Mouse (Mus musculus) naive thymus-derived CD4-positive, alpha-beta T cell, adult 2 months (primary cell): Measurements from ENCODE around the gene B4galnt3.

ENCODE experiments used
- DNase-seq: peaks from one replicate; pipeline ENCODE4 v3.0.0-alpha.2; 2011; ENCODE audit warnings: low read depth

B4galnt3 gene

DNA sequence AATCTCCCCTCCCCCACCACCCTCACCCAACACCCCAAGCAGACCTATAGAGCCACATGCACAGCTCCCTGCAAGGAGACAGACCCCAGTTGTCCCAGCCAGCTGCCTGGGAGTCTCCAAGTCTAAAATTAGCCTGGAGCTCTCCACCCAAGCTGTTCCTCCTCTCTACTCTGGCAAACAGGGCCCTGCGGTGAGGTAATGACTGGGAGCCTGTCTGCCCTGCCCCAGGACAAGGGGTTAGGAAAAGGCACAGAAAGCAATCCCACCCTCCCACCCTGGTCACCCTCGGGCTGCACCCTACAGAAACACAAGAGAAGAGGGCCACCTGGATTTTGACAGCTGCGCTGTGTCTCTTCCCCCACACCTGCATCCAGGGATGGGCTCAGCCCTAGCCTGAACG lies 19.5 kb downstream of the B4galnt3 start:
- no peak for DNase-seq

DNA sequence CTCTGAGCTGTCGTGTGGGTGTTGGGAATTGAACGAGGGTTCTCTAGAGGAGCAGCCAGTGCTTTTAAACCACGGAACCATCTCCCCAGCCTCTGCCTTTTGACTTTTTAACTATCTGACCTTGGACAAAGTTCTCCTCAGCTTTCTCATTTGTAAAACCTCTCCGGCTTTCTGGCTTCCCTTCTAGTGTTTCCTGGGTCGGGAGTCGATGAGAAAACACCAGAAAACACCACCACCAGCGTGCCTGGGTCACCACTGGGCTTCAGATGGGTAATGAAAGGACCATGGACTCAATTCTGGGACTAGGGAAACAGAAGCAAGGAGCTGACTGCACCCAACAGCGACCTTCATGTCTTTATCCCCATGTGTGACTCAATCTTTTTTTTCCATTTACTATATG lies 20.2 kb downstream of the B4galnt3 start:
- DNase-seq = no peak

DNA sequence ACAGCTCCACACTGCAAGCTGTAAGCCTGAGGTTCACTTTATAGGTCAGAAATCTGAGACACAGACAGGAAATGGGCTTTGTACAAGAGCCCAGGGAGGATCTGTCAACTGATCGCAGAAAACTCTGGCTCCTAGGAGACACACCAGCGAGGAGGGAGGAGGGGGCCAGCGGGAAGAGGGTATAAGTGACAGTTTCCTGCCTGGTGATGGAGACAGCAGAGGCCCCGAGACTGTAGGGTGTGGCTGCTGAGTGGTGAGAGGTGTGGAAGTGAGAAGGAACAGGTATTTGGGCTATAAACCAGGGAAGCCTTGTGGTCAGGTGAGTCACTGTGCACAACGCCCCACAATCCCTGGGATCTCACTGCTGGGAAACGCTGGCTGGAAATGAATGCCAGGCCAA lies 30.2 kb downstream of the B4galnt3 start:
- peak; percentile 15 for DNase-seq

DNA sequence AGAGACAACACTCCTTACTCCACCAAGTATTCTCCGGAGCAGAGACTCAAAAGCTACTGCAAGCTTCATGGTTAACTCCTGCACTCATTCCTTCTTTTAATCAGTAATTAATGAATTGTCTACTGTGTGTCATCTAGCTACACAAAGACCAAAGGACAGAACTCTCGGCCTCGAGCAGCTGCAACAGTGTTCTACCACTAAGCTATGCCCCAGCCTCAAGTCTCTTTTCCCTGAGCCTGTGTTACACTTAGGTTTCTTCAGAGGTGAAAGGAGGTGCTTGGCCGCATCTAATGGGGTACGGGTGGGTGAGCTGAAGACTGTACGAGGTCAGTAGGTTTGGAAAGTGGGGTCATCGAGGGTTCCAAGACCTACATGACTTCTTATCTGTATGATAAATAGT lies 30.8 kb downstream of the B4galnt3 start:
- no peak for DNase-seq

DNA sequence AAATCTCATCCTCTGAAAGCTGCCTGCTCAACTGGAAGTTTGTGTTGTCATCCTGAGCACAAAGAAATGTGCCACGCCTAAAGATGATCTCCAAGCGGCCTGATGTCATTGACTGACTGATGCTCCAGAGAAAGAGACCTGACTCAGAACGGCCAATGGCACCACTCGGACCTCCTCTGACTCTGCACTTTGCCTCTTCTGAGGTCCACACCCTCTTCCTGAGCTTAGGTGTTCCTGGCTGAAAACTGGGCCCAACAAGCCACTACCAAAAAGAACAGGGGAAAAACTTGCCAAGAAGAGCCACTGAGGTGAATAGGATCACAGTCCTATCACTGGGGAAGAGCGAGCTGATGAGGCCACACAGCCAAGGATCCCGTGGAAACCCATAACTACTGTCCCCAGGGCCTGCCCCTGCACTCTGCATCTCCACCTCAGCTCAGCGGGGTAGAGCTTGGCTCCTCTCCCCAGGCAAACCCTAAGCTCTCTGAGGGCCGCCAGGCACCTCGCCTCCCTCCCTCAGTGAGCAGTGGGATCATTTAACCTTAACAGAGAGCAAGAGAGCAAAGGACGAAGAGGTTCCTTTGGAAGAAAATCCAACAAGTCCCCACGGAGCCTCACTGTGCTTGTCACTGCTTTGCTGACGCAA lies 31.4 kb downstream of the B4galnt3 start:
- no peak for DNase-seq

DNA sequence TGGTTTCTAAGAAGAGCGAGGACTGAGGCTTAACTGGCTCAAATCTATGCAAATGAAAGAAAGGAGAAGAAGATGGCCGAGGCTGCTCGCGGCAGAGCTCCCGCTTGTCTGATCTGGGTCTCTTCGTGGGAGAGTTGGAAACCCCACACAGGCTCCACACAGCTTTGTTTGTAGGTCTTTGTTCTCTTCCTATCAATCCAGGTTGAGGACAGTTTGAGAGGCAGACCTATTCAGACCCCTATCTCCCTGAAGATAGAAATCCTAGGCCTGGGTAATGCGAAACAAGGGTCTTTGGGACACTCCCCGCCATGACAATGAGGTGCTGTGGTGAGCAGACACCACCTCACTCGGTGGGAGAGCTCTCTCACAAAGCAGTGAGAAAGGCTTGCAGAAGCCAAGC lies 34.9 kb downstream of the B4galnt3 start:
- no peak for DNase-seq

DNA sequence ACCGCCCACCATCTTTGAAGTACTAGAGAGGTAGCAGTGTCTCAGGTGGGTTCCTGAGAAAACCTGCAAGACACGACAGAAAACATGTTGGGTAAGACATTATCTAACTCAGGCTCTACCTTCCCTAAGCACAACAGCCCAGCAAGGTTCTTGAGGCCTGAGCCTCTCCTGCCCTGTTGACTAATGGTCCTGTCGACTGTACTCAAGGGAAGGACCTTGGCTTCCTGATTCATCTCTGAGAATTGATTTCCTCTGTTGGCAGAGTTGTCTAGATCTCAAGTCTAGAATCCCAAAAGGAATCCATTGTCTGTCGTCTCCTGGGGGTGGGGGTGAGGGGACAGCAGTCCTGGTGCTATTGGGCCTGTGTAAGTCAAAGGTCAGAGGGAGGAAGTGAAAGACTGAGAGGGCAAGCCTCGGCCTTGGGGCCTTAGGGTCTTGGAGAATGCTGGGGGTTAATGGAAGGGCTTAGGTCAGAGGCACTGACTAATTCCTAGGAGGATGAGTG lies 37.9 kb downstream of the B4galnt3 start:
- DNase-seq = no peak

DNA sequence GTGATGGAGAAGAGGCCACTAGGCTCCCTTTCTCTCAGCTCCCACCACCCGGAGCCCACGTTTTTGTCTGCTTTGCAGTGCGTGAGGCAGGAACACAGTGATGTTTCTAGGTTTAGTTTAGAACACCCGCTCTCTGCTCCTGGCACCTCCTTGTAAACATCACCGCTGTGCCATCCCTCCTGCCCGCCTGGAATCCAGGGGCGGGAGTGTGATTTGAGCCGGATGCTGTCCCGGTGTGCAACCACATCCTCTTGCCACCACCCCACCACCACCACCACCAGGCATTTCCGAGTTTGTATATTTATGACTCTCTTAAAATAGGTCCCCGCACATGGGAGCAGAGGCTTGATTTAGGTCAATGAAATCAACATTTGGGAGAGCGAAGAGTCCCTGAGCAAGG lies 38.7 kb downstream of the B4galnt3 start:
- peak; percentile 23 for DNase-seq

DNA sequence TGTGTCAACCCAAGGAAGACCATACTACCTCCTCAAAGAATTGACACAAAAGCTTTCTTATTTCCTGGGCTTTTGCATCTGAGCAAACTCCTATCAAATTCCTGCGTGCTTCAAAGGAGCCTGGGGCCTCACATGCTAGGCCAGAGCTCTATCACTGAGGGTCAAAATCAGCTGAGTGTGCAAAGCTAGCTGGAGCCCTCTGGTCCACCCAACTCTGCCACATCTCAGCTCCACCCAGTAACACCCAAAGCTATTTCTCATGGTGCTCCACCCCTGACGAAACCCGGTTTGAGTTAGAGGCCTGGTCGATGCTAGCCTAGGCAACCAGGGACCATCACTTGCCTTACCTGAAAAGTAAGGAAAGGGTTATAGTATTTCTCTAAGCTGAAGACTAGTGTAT lies 39.2 kb downstream of the B4galnt3 start:
- DNase-seq = no peak

DNA sequence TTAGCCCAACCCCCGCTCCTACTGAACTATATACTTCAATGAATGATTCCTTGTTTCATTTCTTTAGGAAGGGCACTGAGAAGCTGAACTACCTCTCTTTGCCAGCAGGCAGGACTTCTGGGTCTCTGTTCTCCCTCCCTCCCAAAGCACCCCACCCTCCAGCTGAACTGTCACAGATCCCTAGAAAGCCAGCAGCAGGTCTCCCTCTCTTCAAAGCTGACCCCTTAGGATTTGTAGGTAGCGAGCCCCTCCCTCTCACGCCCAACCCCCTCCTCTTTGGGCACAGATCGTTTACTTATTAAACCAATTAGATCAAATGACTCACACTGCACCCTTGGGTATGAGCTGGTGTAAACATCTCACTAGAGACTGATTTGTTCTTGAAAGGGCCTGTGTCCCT lies 39.7 kb downstream of the B4galnt3 start:
- no peak for DNase-seq

DNA sequence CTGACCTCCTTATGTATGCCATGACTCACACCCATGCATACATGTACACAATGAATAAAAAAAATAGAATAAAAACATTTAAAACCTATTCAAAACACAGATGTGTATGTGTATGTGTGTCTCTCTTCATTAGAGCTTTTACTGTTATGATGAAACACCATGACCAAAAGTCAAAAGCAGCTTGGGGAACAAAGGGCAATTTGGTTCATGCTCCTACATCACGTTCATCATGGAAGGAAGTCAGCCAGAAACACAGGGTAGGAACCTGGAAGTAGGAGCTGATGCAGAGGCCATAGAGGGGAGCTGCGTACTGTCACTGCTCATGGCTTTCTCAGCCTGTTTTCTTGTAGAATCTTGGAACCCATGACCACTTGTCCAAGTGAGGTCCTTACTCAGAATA lies 41.6 kb downstream of the B4galnt3 start:
- DNase-seq = no peak

DNA sequence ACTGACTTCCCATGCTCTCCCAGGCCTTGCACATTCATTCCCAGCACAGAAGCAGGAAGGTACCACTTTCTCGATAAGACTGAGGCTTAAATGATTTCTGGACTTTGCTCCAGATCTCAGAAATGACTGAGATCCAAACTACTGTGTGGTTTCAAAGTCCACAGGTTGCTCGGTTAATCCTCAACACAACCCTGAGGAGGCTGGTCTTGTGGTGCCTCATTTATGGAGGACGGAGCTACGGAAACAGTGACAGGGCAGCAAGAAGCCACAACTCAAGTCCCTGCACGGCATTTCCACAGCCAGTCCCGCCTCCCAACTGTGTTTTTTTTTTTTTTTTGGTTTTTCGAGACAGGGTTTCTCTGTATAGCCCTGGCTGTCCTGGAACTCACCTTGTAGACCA lies 43.3 kb downstream of the B4galnt3 start:
- DNase-seq = no peak

DNA sequence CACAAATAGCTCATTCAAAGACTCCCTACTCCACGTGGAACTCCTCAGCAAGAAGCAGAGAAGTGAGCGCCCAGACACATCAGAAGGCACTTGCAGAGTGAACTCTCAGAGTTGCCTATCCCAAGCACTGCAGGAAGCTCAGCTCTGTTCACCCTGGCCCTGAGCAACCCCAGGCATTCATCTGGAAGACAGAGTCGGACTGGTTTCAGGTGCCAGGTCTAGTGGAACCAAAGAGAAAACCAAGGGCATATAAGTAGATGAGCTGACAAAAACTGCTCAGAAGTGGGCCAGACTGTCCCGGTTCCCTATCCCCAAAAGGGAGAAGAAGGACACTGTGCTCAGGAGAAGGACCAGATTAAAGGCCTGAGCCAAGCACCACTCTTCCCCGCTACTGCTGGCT lies 44.5 kb downstream of the B4galnt3 start:
- DNase-seq = no peak

DNA sequence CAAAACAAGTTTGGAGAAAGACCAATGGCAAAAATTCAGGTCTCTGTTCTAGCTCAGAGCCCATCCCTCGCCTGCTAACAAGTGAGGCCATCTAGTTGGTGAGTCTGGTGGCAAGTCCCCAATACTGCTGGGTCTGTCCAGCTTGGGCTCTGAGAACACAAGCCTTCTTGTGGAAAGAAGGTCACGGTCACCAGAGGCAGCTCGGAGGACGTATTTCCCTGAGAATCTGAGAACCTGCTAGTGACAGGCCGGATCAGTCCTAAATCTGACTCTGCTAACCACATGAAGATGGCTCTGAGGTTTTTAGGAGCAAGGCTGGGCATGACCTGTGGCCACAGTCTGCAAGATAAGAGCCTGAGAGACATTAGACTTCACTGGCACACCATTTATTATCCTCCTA lies 47.7 kb downstream of the B4galnt3 start:
- no peak for DNase-seq

DNA sequence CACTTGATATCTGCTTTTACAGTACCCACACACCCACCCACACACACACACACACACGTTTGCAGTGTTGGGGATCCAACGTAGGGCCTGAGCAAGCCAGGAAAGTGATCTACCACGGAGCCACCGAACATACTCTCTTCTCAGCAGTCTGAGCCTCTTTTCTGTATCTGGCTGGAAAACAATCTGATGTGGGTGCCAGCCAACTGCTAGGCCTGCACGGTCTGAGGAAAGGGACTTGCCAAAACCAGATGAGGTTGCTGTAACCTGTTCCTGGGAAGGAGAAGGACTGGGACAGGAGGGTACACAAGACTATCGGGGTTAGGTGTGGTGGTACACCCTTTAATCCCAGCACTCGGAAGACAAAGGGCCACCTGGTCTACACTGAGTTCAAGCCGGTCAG lies 51.1 kb downstream of the B4galnt3 start:
- no peak for DNase-seq

DNA sequence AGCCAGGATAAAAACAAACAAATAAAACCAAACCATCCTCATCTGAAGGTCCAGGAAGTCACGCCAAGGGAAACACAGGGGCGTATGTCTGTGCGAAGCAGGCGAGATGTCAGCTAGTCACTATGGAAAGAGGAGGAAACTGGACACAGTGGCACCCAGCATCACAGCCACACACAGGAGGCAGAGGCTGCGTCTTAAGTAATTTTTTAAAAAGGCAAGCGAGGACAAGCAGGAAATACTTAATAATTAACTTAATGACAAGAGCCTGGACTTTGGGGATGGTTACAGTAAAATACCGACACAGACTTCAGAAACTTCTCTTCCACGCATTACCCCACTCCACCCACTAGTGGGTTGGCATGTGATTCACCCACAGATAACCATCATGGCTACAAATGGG lies 51.8 kb downstream of the B4galnt3 start:
- no peak for DNase-seq

DNA sequence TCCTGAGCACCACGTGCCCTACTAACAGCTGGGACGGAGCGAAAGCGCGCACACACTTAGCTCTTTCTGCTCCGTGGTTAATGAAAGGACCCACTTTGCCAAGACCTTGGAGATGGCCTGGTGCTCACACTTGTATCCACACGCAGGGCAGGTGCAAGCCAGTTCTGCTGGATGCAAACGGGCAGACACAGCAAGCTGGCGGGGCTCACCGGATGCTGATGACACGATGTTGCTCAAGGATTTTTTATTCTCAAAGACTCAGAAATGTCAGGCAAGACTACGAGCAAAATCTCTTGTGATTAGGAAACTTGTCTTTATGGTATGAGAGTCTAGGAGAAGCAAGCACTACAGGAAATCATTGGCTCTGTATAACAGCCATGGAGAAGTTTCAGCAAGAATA lies 52.9 kb downstream of the B4galnt3 start:
- no peak for DNase-seq

DNA sequence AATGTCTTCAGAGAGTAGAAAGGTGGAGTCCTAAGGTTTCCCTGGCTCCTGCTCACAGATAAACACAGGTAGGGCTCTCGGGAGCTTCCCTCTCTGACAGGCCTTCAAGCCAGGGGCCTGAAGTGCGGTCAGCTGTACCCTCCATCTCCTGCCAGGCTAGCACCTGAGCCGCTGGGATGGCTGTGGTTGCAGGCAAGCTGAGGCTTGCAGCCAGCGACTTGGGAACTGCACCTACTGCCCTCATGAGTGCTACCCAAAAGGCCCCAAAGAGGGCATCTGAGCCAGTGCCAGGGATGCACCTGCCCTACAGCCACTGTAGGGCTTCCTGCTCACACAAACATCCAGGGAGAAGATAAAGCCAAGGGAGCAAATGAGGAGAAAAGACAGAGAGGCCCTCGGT lies 53.9 kb downstream of the B4galnt3 start:
- no peak for DNase-seq

DNA sequence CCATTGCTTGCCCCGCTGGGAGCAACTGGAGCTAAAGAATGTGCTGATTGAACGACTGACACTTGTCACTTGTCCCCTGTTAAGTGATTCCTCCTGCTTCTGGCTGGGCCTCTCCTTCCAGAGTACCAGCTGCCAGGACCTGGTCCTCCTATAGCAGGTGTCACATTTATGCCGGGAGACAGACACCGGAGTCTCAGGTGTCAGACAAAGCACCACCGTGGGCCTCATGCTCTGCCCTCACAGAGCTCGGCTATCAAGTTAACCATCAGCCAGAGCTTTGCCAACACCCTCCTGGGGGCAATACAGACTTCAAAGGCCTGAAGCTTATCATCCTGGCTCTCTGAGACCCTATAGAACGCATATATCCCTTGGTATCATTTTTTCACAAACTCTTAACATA lies 58.5 kb downstream of the B4galnt3 start:
- no peak for DNase-seq

DNA sequence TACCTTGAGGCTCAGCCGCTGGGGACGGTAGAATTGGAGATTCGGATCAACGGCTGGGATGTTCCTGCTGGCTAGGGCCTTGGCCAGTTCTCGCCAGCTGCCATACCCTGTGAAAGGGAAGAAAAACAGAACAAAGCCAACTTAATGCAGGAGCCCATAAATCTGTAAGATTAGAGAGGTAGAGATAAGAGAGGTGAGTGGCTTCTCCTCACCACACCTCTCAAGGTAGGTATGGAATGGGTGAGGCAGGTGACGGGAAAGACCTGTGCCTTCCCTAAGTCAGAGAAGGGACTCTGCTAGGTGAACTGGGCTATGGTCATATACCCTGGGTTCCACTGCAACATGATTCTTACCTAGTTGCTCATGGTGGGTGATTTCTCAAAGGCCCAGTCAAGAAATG lies 61.5 kb downstream of the B4galnt3 start:
- DNase-seq = no peak

DNA sequence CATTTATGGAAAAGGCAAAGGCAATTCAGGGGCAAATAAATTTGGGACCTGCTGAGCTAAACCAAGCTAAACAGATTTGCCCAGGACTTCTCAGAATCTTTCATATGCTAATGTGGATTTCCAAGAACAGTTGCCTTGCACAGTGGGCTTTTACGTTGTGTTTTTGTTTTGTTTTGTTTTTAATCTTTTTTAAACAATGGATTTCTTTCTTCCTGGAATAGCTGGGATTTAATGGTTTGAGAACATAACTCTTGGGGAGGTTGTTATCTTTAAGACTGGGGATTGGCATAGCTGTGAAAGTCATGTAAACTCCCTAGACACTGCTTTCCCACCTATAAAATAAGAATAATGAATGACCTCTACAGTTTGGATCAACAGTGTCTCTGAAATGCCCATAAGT lies 63.9 kb downstream of the B4galnt3 start:
- no peak for DNase-seq

DNA sequence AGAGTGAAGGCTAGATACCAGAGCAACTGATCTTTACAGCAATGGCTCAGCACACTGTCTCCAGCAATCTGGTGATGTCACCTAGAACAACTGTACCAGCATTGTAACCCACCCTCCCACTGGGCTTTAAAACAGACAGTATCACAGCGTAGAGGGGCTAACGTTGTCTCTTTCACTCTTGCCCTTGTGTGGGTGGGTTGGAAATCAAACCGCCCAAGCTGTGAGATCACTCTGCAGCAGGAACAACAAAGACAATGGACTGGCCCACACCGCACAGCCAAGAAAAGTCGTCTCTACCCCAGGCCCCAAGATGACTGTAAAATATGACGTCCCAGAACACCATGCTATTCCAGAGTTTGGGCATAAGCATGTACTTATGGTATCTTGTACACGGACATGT lies 64.6 kb downstream of the B4galnt3 start:
- DNase-seq = no peak

DNA sequence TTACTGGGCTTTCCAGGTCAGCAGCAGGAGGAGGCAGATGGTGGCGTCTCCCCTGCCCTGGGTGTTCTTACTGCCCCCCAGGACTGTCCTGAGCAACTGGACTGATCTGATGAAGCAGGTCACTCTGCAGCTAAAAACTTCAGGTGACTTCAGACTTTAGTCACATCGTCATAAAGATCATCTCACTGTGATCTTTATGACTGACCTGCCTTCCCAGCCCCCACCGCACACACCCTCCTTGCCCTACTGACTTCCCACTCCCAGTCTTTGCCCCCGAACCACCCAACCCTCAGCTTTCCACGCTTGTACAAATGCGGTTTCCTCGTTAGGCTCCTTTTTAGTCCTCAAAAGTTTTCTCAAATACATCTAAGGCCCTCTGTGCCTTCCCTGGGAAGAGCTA lies 67.3 kb downstream of the B4galnt3 start:
- DNase-seq = no peak

DNA sequence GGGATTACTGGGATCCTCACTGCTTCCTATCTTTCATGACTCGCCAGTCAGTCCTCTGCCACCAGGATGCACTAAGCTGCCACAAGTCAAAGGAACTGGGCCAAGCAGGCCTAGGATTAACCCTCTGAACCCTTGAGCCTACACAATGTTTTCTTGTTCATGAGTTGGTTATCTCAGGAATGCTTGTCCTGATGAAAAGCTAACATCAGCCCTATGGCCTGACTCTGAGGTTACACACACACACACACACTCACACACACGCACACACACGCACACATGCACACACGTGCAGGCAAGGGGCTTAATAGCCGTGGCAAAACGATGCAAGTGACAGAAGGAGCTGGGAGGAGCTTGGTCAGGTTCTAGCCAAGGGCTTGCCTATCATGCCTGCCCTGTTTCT lies 69.0 kb downstream of the B4galnt3 start:
- no peak for DNase-seq

DNA sequence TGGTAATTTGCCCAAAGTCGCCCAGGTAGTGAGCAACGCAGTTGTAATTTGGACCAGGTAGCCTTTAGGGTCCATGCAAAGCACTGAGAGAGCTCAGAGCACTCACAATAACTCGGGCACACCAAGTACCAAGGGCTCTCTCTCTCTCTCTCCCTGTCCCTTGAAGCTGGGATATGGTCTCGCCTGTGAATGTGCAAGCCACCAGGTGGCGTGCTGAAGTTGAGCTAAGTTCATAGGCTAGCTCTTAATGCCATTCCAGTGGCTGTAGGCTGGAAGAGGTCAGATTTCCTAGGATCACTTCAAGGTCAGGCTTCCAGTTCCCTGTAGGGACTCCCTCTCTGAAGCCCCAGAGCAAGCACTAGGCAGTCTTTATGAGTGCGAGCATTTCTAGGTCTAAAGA lies 71.7 kb downstream of the B4galnt3 start:
- DNase-seq = peak; percentile 61
